Mouse (Mus musculus) ES-Bruce4 (cell line): ENCODE measurements around the gene Lce3d.

Experiments used
- CTCF ChIP-seq: IDR thresholded peaks from one replicate; pipeline ENCODE4 v1.8.1; 2011; ENCODE audit warnings: low read depth, low read length
- EP300 ChIP-seq: IDR thresholded peaks from 2 replicates; pipeline ENCODE4 v1.6.1; 2011; ENCODE audit warnings: low read depth, low read length; ENCODE audit not compliant: insufficient read depth
- POLR2A ChIP-seq: IDR thresholded peaks from one replicate; pipeline ENCODE4 v1.8.1; 2011; ENCODE audit warnings: low read length; ENCODE audit not compliant: insufficient read depth

DNA sequence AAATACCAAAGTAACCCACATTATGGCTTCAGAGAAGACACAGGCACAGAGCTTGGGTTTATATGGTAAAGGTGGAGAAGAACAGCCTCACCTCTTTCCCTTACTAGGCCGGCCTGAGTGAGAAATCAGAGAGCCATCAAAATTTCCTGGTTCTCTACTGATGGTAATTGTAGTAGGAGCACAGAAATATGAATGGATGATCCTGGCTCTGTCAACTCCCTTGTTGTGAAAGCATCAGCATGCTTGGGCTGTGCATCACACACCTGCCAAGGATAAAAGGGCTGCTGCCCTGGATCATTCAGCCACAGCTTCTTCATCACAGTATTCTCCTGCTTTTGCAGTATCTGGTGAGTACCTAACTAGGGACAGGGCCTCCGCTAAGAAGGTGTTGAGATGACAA, 9.6 kb downstream of the Lce3d start, which contains the start of gene Lce3e:
- TF ChIP-seq POLR2A (no peak), CTCF (no peak), EP300 (no peak)
